Mouse (Mus musculus): ENCODE measurements around the gene Frmpd1.

The Frmpd1 gene

DNA sequence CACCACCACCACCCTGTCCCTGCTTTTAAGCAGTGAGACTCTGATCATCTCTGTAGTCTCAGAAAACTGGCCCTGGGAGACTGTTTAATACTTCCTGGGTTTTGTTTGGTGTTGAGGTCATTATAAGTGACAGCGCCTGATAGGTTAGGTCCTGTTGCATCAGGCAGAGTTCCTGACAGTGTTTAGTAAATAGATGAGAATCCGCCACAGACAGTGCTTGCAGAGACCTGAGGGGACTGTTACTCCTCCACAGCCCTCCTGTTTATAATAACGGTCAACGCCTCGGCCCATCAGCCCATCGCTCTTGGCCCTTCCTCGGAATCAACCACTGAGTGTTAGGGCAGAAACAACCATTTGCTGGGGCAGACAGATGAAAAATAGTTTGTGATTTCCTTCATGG, 57.5 kb downstream of the Frmpd1 start:
- no peak for DNase-seq

DNA sequence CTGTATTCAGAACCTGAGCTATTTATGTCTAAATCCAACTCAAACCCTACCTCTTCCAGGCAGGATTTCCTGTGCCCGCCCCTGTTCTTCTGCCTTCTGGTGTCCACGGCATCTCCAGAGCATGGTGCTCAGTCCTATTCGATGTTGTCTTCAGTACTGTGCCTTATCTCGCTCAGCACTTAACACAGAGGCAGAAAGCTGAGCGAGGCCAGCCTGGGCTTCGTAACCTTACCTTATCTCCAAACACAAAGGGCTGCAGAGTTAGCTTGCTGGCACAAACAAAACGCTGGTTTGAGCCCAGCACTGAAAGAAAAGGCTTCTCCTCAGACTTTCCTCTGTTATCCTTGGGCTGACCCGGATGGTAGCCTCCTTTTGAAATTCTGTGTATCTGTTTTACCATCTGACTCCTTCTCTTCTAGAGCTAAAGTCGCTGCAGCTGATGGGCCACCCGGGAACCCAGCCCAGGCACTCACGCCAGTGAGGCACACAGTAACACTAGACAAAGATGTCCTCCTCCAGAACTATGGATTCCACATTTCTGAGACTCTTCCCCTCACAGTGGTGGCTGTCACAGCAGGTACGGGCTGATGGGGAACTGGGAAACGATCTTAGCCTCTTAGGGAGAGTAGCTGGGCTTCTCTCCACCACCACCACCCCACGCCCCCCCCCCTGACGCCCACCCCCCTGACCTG, 58.7 kb downstream of the Frmpd1 start:
- DNase-seq = no peak

DNA sequence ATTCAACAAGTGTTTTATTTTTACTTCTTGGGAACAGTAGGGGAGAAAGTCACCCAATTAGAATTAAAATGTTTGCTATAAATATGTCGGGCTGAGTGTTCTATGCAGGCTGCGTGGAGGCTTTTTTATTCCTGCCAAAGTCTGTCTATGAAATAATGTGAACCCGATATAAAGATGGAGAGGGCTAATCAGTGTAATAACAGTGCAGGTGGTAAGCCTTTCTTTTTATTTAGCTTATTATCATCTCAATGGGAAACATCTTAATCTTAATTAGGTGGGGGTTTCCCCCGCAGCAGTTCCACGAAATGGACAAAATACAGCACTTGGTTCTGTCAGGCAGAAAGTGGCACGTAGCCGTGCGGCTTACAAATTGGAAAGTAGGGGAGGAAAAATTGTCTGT, 66.6 kb downstream of the Frmpd1 start:
- DNase-seq = no peak

DNA sequence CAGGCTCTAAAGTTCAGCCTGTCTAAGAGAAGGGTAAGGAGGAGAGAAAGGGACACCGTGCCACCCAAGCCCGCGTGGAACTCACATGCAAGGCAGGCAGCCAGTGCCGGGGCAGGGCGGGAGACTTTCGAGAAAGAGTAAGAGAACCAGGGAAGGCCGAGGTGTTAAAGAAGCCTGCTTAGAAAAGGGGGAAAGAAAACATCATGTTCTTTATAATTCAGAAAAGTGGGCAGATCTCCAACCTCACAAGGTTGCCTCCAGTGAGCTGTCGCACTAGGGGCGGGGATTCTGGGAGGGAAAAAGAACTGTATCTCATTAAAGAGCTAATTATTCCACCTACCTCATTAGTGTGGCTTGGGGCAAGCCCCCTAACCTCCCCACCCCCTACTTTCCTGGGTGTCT, 68.2 kb downstream of the Frmpd1 start:
- DNase-seq = peak in 1 of 2 experiments; percentile 10

DNA sequence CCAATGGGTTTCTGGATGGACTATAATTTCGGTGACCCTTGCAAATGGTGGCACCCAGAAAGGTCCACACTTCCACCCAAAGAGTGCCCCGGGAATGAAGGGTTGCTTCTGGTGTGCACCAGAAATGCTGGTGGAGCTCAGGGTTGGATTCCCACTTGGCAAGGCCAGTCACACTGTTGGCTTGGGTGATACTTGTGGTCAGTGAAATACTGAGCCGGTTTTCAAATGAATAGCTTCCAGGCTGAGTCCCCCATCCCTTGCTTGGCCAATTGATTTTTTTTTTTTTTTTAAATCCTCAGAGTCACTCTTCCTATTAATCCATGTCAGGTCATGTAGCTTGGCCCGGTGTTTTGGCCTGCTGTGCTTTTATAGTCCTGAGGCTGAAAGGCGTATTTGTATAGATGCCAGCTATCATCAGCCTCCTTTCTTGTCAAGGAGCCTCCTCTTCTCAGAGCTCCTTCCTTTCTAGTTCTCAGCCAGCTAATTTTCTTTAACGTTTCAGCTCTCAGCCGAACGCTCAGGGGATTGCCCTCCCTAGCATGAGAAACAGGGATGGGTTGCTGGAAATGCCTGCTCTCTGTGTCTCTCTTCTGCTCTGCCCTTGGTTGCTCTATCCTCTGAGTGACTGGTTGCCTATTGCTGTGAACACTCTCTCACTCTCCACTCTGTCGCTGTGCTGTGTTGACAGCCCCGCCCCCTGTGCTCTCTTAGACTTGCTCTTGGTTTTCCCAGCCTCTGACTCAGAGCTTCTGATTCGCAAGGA, 69.3 kb downstream of the Frmpd1 start:
- peak; percentile 10 to 16 for DNase-seq

DNA sequence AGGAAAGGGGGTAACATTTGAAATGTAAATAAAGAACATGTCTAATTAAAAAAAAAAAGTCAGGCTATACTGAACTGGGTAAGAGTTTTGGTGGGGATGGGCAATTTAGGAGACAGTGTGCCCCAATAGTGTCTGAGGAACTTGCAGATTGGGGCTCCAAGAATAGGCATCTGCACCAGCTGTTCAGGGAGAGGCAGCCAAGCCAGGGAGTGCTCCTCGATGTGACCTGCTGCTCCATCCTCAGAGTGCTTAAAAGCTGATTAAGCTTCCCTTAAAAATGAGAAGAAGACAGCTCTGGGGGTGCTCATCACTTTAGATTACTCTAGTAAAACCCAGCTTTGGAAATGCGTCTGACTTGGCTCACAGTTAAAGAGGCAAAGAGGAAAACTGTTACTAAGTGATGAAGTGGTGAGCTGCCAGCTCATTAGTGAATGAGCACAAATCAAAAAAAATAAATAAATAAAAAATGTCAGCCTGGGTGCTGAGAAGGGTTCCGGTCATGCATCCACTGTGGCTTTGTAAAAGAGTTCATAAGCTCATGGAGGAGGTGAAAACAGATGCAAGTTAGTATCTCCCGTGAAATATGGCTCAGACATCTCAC, 74.7 kb downstream of the Frmpd1 start:
- no peak for DNase-seq

DNA sequence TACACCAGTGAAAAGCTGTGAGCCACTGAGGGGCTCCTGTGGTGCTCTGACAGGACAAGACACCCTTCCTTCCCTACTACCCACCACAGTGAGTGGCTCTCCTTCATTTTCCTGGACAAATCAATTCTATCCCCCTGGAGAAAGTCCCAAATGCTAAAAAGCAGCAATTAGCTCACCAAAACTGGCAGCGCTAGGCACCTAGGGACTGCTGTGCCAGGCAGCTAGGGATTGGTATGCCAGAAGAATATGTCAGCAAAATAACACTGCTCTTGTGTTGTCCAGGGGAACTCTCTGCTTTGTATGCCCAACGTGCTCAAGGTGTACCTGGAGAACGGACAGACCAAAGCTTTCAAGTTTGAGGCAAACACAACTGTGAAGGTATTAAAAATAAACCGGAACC, 76.9 kb downstream of the Frmpd1 start:
- no peak for DNase-seq

DNA sequence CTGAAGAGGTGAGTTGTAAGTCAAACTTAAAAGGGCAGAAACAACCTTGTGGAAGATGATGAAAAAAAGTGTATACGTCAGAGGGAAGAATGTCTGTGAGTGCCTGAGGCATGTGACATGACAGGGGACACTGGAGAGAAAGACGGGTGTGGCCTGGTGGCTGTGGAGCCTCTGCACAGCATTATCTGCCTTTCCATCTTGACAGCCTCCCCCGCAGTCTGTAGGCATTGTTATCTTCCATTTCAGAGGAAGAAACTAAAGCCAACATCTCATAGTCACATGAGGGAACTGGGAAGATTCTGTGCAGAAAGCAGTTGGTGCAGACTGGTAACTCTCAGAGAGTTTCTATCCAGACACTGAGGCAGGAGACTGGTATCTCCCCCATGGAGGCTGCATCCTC, 83.2 kb downstream of the Frmpd1 start:
- no peak for DNase-seq

DNA sequence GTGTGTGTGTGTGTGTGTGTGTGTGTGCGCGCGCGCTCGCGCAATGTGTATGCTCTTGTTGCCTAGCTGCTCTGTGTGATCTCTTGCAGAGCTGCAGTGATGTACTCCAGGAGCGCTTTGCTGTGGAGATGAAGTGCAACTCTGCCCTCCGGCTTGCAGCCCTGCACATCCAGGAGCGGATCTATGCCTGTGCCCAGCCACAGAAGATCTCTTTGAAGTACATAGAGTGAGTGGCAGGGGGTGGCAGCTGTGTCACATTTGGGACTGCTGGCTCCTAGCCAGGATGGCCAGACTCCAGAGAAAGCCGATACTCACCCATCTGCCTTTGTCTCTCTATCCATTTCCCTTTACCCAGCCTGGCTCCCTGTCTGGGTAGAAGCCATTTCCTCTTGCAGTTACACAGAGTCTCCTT, 86.4 kb downstream of the Frmpd1 start:
- DNase-seq = peak; percentile 52 to 79

DNA sequence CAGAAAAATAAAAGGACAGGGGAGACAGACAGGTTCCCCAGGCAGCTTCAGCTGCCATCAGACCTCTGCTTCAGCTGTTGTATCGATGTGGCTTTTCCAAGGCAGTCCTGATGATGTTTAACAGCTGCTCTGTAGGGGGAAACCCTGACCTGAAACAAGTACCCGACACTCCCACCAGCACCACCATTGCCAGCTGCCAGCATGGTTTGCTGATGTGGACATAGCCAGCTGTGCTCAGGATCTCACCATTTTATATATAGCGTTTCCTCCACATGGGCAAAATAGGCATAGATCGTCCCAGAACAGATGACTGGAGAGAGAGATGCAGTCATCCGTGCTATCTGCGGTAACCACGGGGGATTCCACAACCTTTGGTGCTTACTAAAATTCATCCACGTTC, 91.1 kb downstream of the Frmpd1 start:
- no peak for DNase-seq

DNA sequence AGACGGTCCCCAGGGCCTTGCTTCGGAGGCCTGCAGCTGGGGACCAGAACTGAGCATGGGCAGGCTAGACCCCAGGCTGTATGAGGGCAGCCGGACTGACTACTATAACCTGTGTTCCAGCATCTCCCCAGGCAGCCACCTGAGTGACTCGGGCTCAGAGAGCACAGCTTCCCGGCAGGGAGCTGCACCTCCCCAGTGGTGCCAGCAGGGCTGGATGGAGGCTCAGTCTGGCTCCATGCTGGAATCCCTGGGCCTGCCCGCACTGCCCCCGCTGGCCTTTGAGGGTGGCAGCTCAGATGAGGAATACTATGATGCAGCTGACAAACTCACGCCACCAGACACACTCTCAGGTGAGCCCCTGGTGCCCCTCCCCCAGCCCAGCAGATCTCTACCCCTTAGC, 94.6 kb downstream of the Frmpd1 start:
- DNase-seq = peak in 1 of 2 experiments; percentile 25

DNA sequence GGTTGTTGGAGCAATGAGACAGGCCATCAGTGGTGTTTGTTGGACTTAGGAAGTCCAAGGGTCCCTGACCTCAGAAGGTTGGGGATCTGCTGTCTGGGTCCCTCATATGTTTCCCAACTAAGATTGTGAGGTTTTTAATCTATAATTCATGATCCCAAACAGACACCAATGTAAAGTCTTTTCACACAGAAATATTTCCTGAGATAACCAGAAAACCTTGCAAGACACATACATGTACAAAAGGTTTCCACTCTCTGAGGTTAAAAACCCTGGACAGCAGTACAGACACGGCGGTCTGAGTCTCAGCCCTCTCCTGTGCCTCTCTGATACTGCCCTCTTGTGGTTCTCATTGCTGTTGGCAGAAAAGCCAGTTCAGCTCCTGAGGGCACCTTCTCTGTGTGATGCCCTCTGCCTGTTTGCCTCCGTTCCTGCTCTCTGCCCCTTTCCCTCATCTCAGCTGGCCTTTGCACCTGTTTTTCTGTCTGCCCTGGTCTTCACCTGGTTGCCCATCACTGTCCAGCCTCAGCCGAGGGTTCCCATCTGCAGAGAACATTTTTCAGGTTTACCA, 95.4 kb downstream of the Frmpd1 start:
- DNase-seq = peak; percentile 82 to 83

DNA sequence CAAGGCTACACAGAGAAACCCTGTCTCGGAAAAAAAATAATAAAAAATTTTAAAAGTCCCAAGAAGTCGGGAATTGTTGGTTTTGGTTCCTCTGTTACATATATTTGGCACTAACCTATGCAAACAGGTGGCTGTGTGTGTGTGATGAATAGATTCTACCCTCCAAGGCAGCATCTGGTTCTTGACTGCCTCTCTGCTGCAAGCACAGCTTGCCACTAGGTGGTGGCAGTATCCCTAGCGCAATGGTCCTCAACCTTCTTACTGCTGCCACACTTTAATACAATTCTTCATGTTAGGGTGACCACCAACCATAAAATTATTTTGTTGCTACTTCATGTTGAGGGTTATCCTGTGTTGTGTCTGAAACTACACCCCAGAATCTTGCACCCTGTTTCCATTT, 101.6 kb downstream of the Frmpd1 start:
- DNase-seq = peak; percentile 7 to 19

DNA sequence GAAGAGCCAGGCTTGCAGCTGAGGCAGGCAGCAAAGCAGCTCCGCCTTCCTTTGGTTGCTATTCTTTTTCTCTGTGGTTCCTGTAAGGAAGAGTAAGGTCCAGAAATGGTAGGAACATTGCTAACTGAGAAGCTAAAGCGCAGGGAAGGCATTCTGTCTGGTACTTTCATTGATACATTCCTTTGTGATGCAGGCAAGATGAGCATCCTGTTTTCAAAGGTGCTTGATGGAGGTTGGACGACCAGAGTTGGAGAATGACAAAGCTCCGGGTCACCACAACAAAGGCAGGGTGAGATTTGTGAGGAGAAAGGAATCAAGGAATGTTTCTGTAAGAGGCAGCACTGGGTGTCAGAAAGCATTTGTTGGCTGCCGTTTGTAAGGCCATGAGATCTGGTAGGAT, 103.2 kb downstream of the Frmpd1 start:
- DNase-seq = no peak

DNA sequence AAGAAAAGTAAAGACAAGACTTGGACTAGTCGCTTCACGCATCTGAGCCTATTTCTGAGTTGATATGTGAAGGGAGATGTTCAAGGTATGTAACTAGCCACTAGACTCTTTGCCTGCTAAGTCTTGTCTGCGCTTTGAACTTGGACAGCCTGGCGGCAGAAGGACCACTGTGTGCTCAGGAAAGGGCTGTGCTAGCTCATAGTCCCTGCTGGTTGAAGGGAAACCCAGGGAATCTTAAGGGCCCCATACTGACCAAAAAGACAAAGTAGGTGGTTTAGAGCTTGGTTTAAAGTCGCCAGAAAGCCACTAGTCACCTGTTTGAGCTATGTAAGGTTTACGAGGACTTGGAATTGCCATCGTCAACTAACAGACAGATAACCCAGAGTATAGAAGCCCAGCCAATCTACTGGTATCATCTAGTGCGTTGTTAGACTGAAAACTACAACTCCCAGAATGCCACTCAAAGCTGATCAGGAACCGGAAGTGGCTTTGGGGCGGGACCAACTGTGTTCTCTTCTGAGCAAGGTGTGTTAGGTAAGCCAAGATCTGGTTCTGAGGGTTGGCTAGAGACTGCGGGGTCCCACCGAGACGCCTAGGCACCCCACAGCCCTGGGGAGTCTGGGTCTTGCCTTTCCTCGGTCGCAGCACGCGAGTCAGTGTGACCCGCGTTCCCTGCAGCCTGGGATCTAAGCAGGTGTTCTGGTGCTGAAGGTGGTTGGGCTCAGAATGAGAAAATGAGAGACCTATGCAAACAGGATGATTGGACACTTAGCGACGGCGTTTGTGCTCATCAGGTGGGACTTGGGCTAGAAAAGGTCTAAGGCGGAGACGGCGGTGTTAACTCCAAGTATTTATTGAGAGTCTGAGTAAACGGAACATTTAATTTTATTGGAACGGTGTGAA, 112.2 kb downstream of the Frmpd1 start, which contains the start of gene Trmt10b:
TSS of gene Trmt10b (plus strand) at position 466 of the 903 bp plus-strand sequence.
- peak; percentile 83 to 84 for DNase-seq

DNA sequence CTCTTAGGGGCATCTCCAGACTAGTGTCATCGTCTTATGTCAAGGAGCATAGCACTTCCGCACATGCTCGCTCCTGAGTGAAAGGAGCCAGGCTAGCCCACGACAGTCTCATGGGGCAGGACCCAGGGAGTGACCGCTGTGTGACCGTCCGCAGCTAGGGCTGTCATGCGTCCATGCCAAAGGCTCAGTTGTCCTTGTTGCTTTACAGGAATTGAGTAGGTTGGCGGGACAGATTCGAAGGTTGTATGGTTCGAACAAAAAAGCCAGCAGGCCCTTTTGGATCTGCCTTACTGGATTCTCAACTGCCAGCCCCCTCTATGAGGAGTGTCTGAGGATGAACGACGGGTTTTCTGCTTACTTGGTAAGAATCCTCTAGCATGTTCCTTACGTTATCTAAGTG, 120.9 kb downstream of the Frmpd1 start:
- DNase-seq = no peak

DNA sequence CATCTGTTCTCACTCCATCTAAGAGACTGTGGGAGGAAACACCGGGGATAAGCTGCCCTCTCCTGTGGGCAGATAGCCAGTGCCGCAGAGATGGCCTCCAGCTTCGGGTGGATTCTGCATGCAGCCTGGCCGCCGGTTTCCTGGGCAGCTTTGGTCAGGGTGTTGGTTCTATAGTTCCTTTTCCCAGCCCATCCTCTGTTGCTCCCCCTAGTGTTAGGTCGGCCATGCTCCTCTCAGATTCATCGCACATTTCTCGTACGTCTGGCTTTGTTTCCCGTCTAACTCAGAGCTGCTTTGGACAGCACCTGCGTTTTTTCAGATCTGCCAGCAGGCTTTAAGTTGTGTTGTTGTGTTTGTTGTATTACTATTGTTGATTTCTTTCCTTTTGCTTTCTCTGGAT, 123.4 kb downstream of the Frmpd1 start:
- DNase-seq = peak; percentile 18 to 43

DNA sequence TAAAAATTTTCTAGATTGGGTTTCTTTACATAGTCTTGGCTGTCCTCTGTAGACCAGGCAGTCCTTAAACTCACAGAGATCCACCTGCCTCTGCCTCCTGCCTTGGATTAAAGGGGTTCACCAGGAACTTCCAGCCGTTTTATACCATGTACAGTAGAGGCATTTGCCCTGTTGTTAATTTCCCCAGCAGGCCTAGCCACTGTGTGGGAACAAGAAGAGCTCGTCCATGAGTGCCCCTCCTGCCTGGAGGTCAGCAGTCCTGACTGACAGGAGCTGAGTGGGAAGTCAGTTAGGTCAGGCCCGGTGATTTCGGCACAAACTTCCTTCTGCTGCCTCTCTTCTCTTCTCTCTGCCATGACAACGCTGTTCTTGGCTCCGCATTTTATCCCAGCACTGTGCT, 123.9 kb downstream of the Frmpd1 start:
- DNase-seq = no peak

DNA sequence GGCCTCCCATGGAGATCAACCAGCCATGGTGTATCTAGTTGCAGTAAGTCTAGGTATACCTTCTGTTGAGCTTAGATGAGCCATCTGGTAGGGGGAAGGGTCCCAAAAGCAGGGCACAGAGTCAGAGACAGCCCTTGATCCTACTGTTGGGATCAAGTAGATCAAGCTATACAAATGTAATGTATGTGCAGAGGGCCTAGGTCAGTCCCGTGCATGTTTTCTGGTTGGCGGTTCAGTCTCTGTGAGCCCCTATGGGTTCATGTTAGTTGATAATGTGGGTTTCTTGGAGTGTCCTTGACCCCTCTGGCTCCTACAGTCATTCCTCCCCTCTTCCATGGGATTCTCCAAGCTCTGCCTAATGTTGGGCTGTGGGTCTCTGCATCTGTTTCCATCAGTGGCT, 126.4 kb downstream of the Frmpd1 start:
- no peak for DNase-seq

DNA sequence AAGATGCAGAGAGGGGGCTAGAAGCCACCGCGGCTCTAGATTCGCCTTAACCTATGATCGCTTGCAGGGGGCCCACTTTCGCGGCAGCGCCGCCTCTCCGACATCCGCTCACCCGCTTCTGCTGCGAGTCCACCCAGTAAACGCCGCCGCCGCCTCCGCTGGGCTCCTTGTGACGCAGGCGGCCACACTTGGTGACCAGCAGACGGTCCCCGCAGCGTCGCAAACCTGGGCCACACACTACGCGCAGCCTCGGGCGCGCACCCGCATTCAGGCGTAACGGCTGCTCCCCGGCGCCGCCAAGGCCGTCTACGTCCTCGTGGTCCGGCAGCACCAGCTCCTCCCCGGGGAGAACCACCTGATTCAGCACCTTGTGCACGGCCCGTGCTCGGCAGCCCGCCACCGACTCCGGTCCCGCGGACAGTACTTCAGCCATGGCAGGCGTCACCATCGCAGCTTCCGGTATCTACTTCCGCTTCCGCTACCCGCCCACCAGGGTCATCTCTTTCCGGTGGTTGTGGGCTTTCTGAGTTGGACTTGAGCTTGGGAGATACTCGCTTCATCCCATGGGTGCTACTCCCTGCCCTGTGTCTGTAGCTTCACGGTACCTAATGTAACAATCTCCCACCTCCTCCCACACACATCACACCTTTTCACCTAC, 135.6 kb downstream of the Frmpd1 start:
- peak; percentile 88 to 89 for DNase-seq

DNA sequence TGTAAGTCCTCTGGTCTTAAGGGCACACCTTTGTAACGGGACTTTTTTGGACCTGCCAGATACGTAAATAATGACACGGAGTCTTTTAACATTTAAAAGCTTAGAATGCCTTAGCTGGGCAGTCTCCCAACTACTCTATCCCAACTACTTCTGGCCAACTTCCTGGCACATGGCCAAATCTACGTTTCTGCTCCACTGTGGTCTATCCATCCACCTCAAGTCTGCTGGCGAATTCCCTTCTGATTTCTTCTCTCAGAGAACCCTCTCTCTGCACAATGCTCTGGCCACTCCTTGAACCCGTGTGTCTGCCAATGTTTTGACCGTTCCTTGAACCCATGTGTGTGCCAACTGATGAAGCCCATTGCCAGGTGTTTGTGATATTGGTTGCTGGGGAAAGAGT, 146.5 kb downstream of the Frmpd1 start:
- DNase-seq = no peak

DNA sequence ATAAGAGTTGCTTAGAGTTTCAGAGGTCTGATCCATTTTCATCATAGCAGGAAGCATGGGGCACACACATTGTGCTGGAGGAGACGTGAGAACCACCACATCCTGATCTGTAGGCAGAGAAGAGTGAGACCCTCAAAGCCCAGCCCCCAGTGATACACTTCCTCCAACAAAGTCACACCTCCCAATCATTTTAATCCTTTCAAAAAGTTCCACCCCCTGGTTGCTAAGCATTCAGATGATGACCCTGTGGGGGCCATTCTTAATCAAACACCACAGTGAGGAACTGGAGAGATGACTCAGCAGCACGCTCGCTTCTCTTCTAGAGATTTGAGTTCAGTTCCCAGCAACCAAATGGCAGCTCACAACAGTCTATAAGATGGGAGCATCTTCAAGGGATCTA, 147.8 kb downstream of the Frmpd1 start:
- no peak for DNase-seq

Measured in cerebellum, postnatal 14 days (tissue).